Mouse (Mus musculus): ENCODE measurements around the gene Txndc5.

Txndc5 gene

GRCm38 (mm10) chr13:38528687-38529294, at the start of gene Txndc5:
Gene Txndc5, minus strand, starts transcription at chr13:38528824.
- DNase-seq (ENCODE audit: low spot score in 2 of 2), result peak in 1 of 2 experiments; percentile 31

DNA sequence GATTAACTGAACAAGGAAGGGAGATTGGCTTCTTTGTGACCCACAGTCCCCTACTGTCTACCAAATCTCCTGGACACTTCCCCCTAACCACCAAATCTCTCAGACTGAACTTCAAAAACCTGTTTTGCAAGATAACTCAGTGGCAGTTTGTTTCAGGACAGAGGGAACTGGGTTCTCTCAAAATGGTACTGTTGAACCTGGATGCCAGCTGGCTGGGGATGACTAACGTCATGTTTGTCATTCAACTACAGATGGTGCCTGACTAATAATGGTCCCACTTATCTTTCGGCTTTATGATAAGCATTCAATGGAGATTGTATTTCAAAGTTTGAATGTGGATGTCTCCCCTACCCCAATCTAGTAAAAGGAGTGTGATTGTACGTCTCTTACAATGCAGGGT, 46.0 kb upstream of the Txndc5 start:
- no peak for DNase-seq (ENCODE audit: low spot score in 2 of 2)

GRCm38 (mm10) chr13:38573281-38573680, 44.7 kb upstream of the Txndc5 start:
- no peak for DNase-seq (ENCODE audit: low spot score in 2 of 2)

DNA sequence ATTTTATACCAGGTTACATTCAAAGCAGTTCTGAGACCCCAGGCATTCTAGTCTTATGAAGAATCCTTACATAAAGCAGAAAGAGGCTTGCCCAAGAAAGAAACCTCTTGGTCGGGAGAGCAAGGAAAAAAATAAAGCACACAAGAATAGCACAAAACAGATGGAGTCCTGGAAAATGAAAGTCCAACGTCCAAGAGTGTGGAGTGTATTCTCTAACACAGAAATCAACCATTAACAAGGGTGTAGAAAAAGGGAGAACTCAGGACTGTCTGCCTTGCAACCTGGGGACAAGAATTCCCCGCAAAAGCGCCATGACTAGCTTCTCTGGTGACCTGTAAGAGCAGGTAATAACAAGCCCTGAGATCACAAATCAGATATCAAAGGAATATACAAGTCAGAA, 36.6 kb upstream of the Txndc5 start:
- no peak for DNase-seq (ENCODE audit: low spot score in 2 of 2)

GRCm38 (mm10) chr13:38554611-38555010, 26.0 kb upstream of the Txndc5 start:
- no peak for DNase-seq (ENCODE audit: low spot score in 2 of 2)

GRCm38 (mm10) chr13:38554210-38554609, 25.6 kb upstream of the Txndc5 start:
- no peak for DNase-seq (ENCODE audit: low spot score in 2 of 2)

DNA sequence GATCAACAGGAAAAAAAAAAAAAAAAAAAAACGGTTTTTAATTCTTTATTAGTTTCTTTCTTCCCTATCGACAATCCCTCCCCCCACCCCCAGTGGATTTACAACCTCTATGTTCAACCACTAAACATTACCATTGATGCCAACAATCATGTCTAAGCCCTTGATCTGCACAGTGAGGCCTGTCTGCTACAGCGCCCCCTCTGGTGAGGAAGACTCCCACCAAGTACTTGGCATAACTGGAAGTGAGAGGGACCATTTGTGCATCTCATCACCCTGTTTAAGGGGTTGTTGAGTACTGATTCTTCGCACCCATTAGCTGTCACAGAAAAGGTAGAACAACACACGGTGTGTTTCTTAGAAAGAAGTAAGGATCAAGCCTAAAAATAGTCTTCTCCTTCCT, 20.1 kb upstream of the Txndc5 start:
- no peak for DNase-seq (ENCODE audit: low spot score in 2 of 2)

DNA sequence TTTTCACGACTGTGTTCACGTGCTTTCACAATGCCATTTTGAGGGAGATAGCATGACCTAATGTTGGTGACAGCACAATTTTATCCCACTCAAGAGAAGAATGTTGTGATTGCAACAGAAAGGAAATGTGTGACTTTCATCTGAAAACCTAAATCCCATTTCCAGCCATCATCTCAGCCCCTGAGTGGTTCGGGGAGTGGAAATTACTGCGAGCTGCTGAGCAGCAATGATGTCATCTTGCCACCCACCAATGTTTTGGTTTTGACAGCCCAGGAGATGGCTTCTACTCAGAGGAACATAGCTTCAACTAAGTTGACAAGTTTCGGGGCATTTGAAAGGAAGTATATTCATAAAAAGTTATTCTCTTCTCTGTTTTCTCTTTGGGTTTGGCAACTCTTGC, 19.1 kb upstream of the Txndc5 start:
- no peak for DNase-seq (ENCODE audit: low spot score in 2 of 2)

GRCm38 (mm10) chr13:38546754-38547153, 18.1 kb upstream of the Txndc5 start:
- DNase-seq (ENCODE audit: low spot score in 2 of 2), result no peak

- DNase-seq (ENCODE audit: low spot score in 2 of 2), result peak in 1 of 2 experiments; percentile 30
These were observed 16.8 kb upstream of the Txndc5 start for GRCm38 (mm10) chr13:38545460-38545859.

DNA sequence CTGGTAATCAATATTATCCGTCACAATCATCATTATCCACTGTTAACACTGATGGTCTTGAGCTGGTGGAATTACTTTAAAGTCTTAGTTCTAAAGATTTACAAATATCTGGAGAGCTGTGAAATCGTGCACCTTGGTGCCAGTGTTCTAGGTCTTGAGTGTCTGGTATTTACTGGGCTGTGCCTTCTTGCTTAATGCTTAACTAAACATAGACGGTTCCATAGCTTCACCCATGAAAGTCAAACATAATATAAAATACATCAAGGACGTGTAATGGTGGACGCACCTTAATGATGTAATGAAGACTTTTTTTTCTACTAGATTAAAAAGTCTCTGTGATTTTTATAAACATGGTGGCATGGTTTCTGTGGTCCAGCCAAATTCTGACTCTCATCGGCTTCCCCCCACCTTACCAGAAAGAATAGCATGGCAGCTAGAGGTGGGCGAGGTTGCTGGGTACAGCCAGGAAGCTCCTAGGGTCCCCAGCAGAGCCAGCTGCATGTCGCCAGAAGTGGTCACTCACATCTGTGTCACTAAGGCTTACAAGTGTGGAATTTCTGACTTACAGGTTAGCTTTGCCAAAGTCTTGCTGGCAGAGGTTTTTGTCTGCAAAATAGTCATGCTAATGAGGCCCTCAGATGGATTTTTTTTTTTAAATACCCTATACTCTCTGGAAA, 16.3 kb upstream of the Txndc5 start:
- no peak for DNase-seq (ENCODE audit: low spot score in 2 of 2)

DNA sequence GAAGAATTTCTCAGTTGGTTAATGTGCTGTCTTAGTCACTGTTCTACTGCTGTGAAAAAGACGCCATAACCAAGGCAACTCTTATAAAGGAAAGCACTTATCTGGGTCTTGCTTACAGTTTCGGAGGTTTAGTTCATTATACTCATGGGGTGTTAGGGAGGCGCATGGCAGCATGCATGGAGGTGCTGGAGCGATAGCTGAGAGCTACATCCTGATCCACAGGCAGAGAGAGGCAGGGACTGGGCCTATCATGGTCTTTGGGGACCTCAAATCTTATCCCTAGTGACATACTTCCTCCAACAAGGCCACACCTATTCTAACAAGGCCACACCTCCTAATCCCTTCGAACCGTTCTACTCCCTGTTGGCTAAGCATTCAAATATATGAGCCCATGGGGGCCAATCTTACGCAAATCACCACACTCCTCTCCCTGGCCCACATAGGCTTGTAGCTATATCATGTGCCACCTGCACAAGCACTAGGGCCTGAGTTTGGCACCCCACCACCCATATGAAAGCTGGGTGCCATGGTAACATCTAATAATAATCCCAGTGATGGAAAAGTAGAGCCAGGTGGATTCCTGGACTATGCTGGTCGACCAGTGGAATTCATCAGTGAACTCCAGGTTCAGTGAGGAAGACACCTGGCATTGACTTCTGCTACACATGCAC, 15.0 kb upstream of the Txndc5 start:
- no peak for DNase-seq (ENCODE audit: low spot score in 2 of 2)

DNA sequence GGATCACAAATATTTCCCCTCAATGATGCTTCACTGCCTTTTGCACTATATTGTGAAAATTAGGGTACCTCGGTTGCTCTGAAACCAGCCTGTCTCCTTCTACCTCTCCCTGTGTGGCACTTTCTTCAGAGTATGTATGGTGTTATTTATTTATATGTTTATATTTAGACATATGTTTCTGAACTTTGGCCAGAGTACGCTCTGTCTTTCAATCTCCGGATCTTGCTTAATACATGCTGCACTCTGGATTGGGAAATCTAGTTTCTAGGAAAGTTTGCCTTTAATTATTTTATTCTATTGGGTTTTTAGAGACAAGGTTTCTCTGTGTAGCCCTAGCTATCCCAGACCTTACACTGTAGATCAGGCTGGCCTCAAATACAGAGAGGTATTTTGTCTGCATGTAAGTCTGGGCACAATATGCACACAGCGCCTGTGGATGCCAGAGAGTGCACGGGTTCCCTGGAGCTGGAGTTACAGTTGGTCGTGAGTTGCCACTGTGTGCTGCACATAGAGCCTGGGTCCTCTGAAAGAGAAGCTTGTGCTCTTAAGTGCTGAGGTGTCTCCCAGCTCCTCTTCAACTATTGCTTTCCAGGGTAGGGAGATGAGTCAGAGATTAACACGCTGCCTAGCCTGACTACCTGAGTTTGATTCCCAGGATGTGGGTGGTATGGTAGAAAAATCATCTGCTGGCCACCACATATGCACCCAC, 10.7 kb upstream of the Txndc5 start:
- DNase-seq (ENCODE audit: low spot score in 2 of 2), result no peak

- no peak for DNase-seq (ENCODE audit: low spot score in 2 of 2)
These were observed 8.9 kb upstream of the Txndc5 start for GRCm38 (mm10) chr13:38537521-38537920.

DNA sequence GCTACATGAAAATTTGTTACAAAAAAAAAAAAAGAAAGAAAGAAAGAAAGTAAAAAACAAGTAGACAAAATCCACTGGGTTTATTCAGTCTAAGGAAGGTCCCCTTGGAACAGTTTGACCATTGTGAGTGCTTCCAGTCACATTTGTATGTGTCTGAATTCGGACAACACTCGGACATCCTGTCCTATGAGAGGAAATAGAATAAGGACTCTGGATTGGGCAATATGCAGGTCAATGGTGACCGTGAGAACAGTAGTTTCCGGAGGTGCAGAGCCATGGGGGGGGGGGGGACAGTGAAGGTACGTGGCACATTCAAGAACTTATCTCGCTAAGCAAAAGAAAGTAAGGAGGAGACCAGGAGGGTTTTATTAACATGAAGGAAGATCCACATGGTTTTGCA, 6.1 kb upstream of the Txndc5 start:
- DNase-seq (ENCODE audit: low spot score in 2 of 2), result peak in 1 of 2 experiments; percentile 32

- peak; percentile 27 to 31 for DNase-seq (ENCODE audit: low spot score in 2 of 2)
These were observed 5.4 kb upstream of the Txndc5 start for GRCm38 (mm10) chr13:38534016-38534415.

GRCm38 (mm10) chr13:38533461-38533860, 4.8 kb upstream of the Txndc5 start:
- DNase-seq (ENCODE audit: low spot score in 2 of 2), result no peak

DNA sequence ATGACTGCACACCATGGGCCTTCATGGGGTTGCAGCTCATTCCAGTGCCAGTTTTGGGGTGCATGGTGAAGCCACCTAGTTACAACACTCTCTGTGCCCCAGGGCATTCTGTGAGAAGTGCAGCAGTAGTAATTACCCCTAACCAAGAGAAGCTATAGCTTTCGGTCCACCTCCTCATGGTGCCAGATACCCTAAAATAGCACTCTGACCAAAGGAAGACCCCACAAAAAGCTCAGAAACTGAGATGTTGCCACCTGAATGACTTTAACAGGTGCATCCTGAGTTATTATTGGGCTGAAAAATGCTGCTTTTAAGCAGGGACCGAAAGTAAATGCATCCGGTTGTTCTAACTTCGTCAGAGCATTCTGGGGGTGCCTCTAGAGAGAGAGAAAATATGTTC, 2.9 kb upstream of the Txndc5 start:
- DNase-seq (ENCODE audit: low spot score in 2 of 2), result no peak

DNA sequence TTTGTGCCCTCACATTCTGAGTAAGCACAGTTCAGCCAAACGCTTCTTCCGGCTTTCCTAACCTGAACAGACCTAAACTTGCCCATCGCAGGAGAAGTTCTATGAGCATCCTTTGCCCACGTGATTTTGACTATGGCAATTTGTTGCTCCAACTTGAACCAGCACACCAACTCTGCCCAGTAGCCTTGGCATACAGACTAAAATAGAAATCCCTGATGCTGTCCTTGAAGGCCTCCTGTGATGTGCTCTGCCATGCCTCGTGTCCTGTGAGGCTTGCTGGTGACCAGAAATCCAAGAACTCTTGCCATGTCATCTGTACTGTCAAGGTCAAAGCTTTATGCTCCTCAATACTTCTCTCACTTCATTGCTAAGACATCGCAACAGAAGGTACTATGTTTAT, 952 bp upstream of the Txndc5 start:
- no peak for DNase-seq (ENCODE audit: low spot score in 2 of 2)

DNA sequence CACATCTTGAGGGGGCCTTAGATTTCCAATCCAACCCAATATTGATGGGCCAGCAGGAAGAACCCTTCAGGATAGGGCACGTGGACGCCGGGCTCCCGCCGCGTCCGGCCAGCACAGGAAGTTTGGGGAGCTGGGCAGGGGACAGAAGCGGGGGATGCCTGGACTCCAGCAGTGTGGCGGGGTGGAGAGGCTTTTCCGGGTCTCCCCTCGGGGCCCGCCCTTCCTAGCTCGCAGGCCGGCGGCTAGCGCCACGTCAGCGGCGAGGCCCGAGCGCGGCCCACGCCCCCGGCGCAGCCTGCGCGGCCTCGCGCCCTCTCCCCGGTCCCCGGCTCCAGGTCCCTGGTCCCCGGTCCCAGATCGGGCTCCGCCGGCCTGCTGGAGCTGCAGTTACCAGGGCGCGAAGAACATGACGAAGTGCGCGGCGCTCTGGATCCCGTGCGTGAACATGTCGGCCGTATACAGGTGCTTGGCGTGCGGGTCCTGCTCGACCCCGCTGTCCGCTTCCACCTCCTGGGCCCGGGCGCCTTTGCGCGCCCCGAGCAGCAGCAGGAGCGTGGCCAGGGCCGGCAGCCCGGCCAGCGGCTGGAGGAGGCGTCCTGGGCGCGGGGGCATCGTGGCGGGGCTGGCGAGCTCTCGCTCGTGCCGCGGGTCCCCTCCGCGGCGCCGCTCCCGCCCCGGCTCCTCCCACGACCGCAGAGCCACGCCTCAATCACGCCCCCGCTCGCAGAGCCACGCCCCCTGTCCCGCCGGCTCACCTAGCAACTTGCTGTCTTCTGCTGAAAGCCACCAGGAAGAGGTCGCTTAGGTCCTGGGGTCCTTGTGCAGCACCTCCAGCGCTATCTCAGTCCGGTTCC, 600 bp downstream of the Txndc5 start:
- peak; percentile 85 to 86 for DNase-seq (ENCODE audit: low spot score in 2 of 2)

DNA sequence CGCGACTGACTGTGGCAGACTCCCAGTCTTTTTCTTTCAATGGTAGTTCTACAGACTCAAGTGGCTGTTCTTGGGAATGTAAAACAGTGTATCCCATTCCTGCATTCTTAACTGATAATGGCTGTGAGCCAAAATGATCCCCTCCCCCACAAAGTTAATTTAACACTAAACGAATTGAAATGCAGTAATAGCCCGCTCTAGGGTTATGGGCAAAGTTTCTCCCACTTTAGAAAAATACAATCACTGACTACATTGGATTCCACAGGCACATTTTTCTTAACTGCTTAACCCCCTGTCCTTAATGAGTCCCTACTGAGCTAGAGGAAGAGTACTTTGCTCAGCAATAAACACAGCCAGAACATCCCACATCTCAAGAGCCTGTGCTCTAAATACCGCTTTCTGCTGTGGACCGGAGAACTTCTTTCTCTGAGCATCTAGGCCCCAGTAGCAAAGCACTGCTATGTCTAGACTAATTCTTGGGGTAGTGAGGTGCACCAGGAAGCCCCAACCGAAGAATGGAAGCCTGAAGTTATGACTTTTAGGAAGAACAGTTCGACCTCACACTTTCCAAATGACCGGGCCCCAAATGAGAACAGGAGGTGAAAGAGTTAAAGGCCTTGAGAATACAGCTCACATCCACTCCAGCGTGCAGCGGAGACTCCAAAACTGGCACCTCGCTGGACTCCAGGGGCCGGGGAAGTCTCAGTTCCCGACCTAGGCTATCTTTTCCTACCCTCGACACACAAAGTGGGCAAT, 1.4 kb downstream of the Txndc5 start:
- no peak for DNase-seq (ENCODE audit: low spot score in 2 of 2)
